Mouse (Mus musculus) liver, embryonic 14.5 days (tissue): ENCODE measurements around the gene Frat1. TPM values are rescaled to one million over a fixed set of nuclear protein-coding genes. Genes with fewer than 3 reads are reported as not detected.

ENCODE experiments used
- ATAC-seq: fragments of 200-750 bp; cut with Nextera tagmentation; 2 replicates; pipeline ENCODE4 v1.8.0; 2017; ENCODE audit warnings: moderate number of reproducible peaks, mild to moderate bottlenecking, moderate library complexity; ENCODE audit not compliant: insufficient read depth
- DNase-seq, 3 experiments: peaks; one replicate each; pipeline ENCODE4 v3.0.0-alpha.2; 2012 to 2013; ENCODE audit warnings: low read depth in 3 of 3, low spot score in 3 of 3
- H3K27ac ChIP-seq: fragments of 300-500 bp; sonication (generic); 2 replicates; pipeline ENCODE4 v1.5.1; 2014; ENCODE audit warnings: moderate library complexity, mild to moderate bottlenecking, control low read depth, inconsistent platforms
- H3K27me3 ChIP-seq: fragments of 300-500 bp; sonication (generic); 2 replicates; pipeline ENCODE4 v1.6.1; 2014; ENCODE audit warnings: mild to moderate bottlenecking, low read length, moderate library complexity; ENCODE audit not compliant: control insufficient read depth, insufficient read depth
- H3K36me3 ChIP-seq: fragments of 300-500 bp; sonication (generic); replicated peaks from 2 replicates; pipeline ENCODE4 v1.6.1; 2014; ENCODE audit warnings: low read depth; ENCODE audit not compliant: control insufficient read depth, insufficient read depth
- H3K4me1 ChIP-seq, 2 experiments: fragments of 200-500 bp in 1 of 2; fragments of 300-500 bp in 1 of 2; sonication (generic) in 1 of 2; replicated peaks; 2 replicates each; pipeline ENCODE4 v1.6.1; 2012 to 2014; ENCODE audit warnings: antibody characterized with exemption in 1 of 2, inconsistent platforms in 1 of 2, low read length in 1 of 2; ENCODE audit not compliant: control insufficient read depth in 2 of 2, insufficient read depth in 2 of 2
- H3K4me2 ChIP-seq: fragments of 300-500 bp; sonication (generic); 2 replicates; pipeline ENCODE4 v1.6.1; 2014; ENCODE audit warnings: low read depth, mild to moderate bottlenecking, control low read depth, moderate library complexity
- H3K4me3 ChIP-seq, 2 experiments: fragments of 200-500 bp in 1 of 2; fragments of 300-500 bp in 1 of 2; sonication (generic) in 1 of 2; 2 replicates each; pipeline ENCODE4 v1.5.1; 2012 to 2014; ENCODE audit warnings: low read depth in 2 of 2, low read length in 2 of 2, mild to moderate bottlenecking in 2 of 2, control low read depth in 1 of 2, inconsistent platforms in 1 of 2, moderate library complexity in 1 of 2; ENCODE audit not compliant: insufficient read depth in 1 of 2
- H3K9ac ChIP-seq: fragments of 300-500 bp; sonication (generic); replicated peaks from 2 replicates; pipeline ENCODE4 v1.6.1; 2014; ENCODE audit warnings: mild to moderate bottlenecking, control low read depth, moderate library complexity
- H3K9me3 ChIP-seq: fragments of 300-500 bp; sonication (generic); 2 replicates; pipeline ENCODE4 v1.6.1; 2016; ENCODE audit warnings: low read length, mixed read lengths; ENCODE audit not compliant: control insufficient read depth
- CTCF ChIP-seq: IDR thresholded peaks from 2 replicates; pipeline ENCODE4 v1.5.1; 2016; ENCODE audit warnings: antibody characterized with exemption, low read depth, control low read depth
- EP300 ChIP-seq: IDR thresholded peaks from 2 replicates; pipeline ENCODE4 v1.6.1; 2016; ENCODE audit warnings: antibody characterized with exemption, low read depth
- WGBS: fragments of 180-500 bp; shearing (Covaris S2); extraction: QIAGEN DNeasy Blood & Tissue Kit; methylation state at CpG from one replicate; pipeline ENCODE4 v1.1.7; 2014; ENCODE audit not compliant: insufficient replicate concordance; 5-methylcytosine and 5-hydroxymethylcytosine counted together
- polyA plus RNA-seq, 2 experiments: library from polyadenylated mRNA; depleted of rRNA in 1 of 2; stranded (reverse) in 1 of 2; unstranded in 1 of 2; fragments of >200 nt; fragmentation: Nextera tagmentation in 1 of 2; extraction: Ambion mirVana in 1 of 2; gene quantifications; 2 replicates each; pipeline versions ENCODE4 v1.2.1 to v1.2.3; 2012 to 2014

The Frat1 gene
- polyA plus RNA-seq, 2 experiments, result 3.0 to 9.9 TPM

DNA sequence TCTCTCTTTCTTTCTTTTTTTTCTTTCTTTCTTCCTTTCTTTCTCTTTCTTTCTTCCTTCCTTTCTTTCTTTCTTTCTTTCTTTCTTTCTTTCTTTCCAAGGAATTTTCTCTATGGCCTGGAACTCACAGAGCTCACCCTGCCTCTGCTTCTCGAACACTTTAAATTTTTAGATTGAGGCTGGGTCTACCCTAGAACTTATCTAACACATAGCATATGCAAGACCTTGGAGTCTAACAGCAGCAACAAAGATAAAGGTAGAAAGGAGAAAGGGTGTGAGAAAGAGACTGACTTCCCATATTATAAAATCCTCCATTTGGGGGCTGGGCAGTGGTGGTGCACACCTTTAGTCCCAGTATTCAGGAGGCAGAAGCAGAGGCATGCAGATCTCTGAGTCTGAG, 7.2 kb upstream of the Frat1 start:
- H3K9ac ChIP-seq, result no peak overlapping the region; the same call in 1 of the 2 replicates
- H3K9me3 ChIP-seq, result no peaks in the 10 kb centered on the region
- peak overlapping the region; percentile 26 for H3K4me2 ChIP-seq
- peaks cover 3 to 8% of the 10 kb centered on the region in 2 experiments; a peak in 2 of 4 replicates for H3K4me1 ChIP-seq
- H3K36me3 ChIP-seq, result no peaks in the 10 kb centered on the region
- 18% methylated on average over 1 of the region's 1 CpGs for WGBS
- H3K4me3 ChIP-seq, result no peak overlapping the region
- no peak overlapping the region for H3K27ac ChIP-seq
- ATAC-seq (no peak), DNase-seq (no peak)
- TF ChIP-seq CTCF (no peak), EP300 (no peak)
- no peaks in the 10 kb centered on the region for H3K27me3 ChIP-seq

DNA sequence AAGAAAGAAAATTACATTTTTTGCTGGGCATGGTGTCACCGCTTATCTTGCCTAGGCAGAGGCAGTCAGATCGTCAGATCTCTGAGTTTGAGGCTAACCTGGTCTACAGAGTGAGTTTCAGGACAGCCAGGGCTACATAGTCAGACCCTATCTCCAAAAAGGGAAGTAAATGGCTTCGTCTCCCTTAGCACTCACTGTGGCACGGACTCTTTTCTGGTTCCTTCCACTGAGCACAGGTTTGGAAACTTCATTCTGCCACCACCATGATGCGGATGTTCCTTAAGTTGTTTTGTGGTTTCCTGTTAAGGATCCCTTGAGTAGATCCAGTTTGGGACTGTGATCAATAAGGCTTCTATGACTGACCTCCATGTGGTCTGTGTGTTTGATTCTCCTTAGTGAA, 4.8 kb upstream of the Frat1 start:
- peaks cover 8 to 12% of the 10 kb centered on the region in 2 experiments; a peak in 3 of 4 replicates for H3K4me1 ChIP-seq
- DNase-seq, result no peak
- no peak overlapping the region for H3K9ac ChIP-seq
- no peak overlapping the region for H3K4me2 ChIP-seq
- no peak overlapping the region for H3K4me3 ChIP-seq
- no peak for ATAC-seq
- no peak overlapping the region for H3K27ac ChIP-seq
- TF ChIP-seq EP300 (no peak), CTCF (no peak)
- no peaks in the 10 kb centered on the region for H3K36me3 ChIP-seq
- H3K27me3 ChIP-seq, result no peaks in the 10 kb centered on the region
- no peaks in the 10 kb centered on the region for H3K9me3 ChIP-seq
- WGBS, result 39% methylated on average over 5 of the region's 5 CpGs

DNA sequence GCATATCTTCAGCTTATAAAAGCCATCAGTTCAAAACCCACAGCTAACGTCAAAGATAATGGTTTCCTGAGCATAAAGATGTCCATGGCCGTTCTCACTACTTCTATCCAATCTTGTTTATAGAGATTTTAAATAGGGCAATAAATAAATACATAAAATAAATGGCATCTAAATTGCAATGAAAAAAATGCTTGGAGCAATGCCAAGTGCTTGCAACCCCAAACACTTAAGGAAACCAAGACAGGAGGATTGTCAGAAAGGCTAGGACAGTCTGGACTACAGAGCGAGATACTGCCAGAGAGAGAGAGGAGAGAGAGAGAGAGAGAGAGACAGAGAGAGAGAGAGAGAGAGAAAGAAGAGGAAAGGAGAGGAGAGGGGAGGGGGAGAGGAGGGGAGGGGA, 3.2 kb upstream of the Frat1 start:
- no peak overlapping the region for H3K9ac ChIP-seq
- H3K4me1 ChIP-seq, result peaks cover 10 to 16% of the 10 kb centered on the region in 2 experiments
- TF ChIP-seq EP300 (no peak), CTCF (no peak)
- 62% methylated on average over 3 of the region's 3 CpGs for WGBS
- no peak overlapping the region for H3K4me2 ChIP-seq
- no peak overlapping the region for H3K27ac ChIP-seq
- H3K27me3 ChIP-seq, result no peaks in the 10 kb centered on the region
- DNase-seq (no peak), ATAC-seq (no peak)
- no peaks in the 10 kb centered on the region for H3K36me3 ChIP-seq
- H3K4me3 ChIP-seq, result no peak overlapping the region
- H3K9me3 ChIP-seq, result no peaks in the 10 kb centered on the region

DNA sequence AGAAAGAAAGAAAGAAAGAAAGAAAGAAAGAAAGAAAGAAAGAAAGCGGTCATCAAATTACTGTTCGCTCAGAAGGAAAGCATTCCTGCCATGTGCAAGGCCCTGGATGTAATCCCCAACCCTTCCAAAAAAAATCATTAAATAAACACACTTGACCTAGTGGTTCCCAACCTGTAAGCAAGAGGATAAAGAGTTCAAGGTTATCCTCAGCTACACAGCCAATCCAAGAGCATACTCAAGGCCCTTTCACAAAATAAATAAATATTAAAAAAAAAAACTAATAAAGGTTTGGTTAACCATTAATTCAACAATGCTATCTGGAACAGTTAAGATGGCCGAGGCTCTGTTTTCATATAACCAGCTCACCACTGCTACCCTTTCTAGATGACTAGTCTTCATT, 829 bp upstream of the Frat1 start:
- H3K27ac ChIP-seq, result peak overlapping the region; percentile 66
- DNase-seq (no peak), ATAC-seq (no peak)
- H3K4me2 ChIP-seq, result peak overlapping the region; percentile 99
- no peaks in the 10 kb centered on the region for H3K36me3 ChIP-seq
- H3K27me3 ChIP-seq, result no peaks in the 10 kb centered on the region
- WGBS, result 64% methylated on average over 3 of the region's 3 CpGs
- H3K9me3 ChIP-seq, result no peaks in the 10 kb centered on the region
- H3K9ac ChIP-seq, result peak overlapping the region; percentile 67
- peak overlapping the region; percentile 56 to 94; a peak in 2 of 4 replicates for H3K4me3 ChIP-seq
- H3K4me1 ChIP-seq, result peaks cover 24 to 25% of the 10 kb centered on the region in 2 experiments
- TF ChIP-seq EP300, result no peak
- no peak for TF ChIP-seq CTCF

DNA sequence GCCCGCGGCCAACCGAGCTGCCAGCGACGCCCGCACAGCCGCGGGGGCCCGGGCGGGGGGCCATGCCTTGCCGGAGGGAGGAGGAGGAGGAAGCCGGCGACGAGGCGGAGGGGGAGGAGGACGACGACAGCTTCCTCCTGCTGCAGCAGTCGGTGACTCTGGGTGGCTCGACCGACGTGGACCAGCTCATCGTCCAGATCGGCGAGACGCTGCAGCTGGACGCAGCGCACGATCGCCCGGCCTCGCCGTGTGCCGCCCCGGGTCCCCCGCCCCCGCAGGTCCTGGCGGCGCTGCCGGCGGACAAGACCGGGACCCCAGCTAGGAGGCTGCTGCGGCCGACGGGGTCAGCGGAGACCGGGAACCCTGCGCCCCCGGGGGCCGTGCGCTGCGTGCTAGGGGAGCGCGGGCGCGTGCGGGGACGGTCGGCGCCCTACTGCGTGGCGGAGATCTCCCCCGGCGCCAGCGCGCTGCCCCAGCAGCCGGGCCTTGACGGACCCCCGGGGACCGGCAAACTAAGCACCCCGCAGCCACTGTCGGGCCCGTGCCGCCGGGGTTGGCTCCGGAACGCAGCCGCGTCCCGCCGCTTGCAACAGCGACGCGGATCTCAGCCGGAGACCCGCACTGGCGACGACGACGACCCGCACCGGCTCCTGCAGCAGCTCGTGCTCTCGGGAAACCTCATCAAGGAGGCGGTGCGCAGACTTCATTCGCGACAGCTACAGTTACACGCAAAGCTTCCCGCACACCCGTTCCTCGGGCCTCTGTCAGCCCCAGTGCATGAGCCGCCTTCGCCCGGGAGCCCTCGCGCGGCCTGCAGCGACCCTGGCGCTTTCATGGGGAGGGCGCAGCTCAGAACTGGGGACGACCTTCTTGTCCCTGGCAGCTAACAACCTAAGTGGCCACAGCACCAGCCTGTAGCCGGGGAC, 599 bp downstream of the Frat1 start:
- H3K9ac ChIP-seq, result peak overlapping the region; percentile 88
- WGBS, result under 1% methylated on average over 111 of the region's 112 CpGs
- no peak for DNase-seq
- ATAC-seq, result peak; percentile 63
- peak overlapping the region; percentile 81 to 94 for H3K4me3 ChIP-seq
- no peak for TF ChIP-seq EP300
- peak; percentile 54 for TF ChIP-seq CTCF
- H3K27ac ChIP-seq, result peak overlapping the region; percentile 68
- H3K4me2 ChIP-seq, result peak overlapping the region; percentile 99
- H3K27me3 ChIP-seq, result no peaks in the 10 kb centered on the region
- H3K4me1 ChIP-seq, result peaks cover 29 to 34% of the 10 kb centered on the region in 2 experiments
- no peaks in the 10 kb centered on the region for H3K36me3 ChIP-seq
- no peaks in the 10 kb centered on the region for H3K9me3 ChIP-seq
